Mouse (Mus musculus): ENCODE measurements around the gene Oxct2b. TPM values are rescaled to one million over a fixed set of nuclear protein-coding genes. Genes with fewer than 3 reads are reported as not detected.

The Oxct2b gene
- 0.13 TPM in 1 of 2 replicates, not detected in the other for polyA plus RNA-seq (2012; rRNA removed; ENCODE audit: low replicate concordance)

GRCm38 (mm10) chr4:123116011-123116410, at the start of gene Oxct2b:
Oxct2b (plus strand) TSS chr4:123116266.

GRCm38 (mm10) chr4:123104651-123105450, 11.2 kb upstream of the Oxct2b start, which contains the start of gene Bmp8b:
Bmp8b (plus strand) TSS chr4:123105165.

GRCm38 (mm10) chr4:123139513-123140154, 23.6 kb downstream of the Oxct2b start, which contains the start of gene Ppie:
Ppie (minus strand) TSS chr4:123139951.

Other genes with a start within 250 kb of the Oxct2b start
- gene Cap1, start 230.2 kb upstream of the Oxct2b start, polyA plus RNA-seq (2012; rRNA removed; ENCODE audit: low replicate concordance), result 109 and 173 TPM in 2 replicates
- gene Mfsd2a, start 155.1 kb upstream of the Oxct2b start, polyA plus RNA-seq (2012; rRNA removed; ENCODE audit: low replicate concordance), result 0.24 and 13.1 TPM in 2 replicates
- gene Mycl, start 120.6 kb upstream of the Oxct2b start, polyA plus RNA-seq (2012; rRNA removed; ENCODE audit: low replicate concordance), result 0.79 and 15.9 TPM in 2 replicates
- 6.6 and 9.0 TPM in 2 replicates for gene Trit1, start 99.7 kb upstream of the Oxct2b start, polyA plus RNA-seq (2012; rRNA removed; ENCODE audit: low replicate concordance)
- gene Bmp8b, start 11.1 kb upstream of the Oxct2b start, polyA plus RNA-seq (2012; rRNA removed; ENCODE audit: low replicate concordance), result 1.3 TPM in 1 of 2 replicates, not detected in the other
- gene Ppie, start 23.7 kb downstream of the Oxct2b start, polyA plus RNA-seq (2012; rRNA removed; ENCODE audit: low replicate concordance), result 15.8 and 25.3 TPM in 2 replicates
- gene Hpcal4, start 67.0 kb downstream of the Oxct2b start, polyA plus RNA-seq (2012; rRNA removed; ENCODE audit: low replicate concordance), result 0.19 and 0.37 TPM in 2 replicates
- 0.62 and 0.75 TPM in 2 replicates for gene Nt5c1a, start 85.2 kb downstream of the Oxct2b start, polyA plus RNA-seq (2012; rRNA removed; ENCODE audit: low replicate concordance)
- 12.9 and 13.8 TPM in 2 replicates for gene Heyl, start 117.3 kb downstream of the Oxct2b start, polyA plus RNA-seq (2012; rRNA removed; ENCODE audit: low replicate concordance)
- 82.9 and 156 TPM in 2 replicates for gene Pabpc4, start 146.1 kb downstream of the Oxct2b start, polyA plus RNA-seq (2012; rRNA removed; ENCODE audit: low replicate concordance)
- gene Oxct2a, start 207.4 kb downstream of the Oxct2b start, polyA plus RNA-seq (2012; rRNA removed; ENCODE audit: low replicate concordance), result 0.17 TPM in 1 of 2 replicates, not detected in the other
- gene Bmp8a, start 227.0 kb downstream of the Oxct2b start, polyA plus RNA-seq (2012; rRNA removed; ENCODE audit: low replicate concordance), result 0.60 and 0.99 TPM in 2 replicates

All from subcutaneous adipose tissue, adult 2 months (tissue).